Mouse (Mus musculus): Measurements from ENCODE around the gene Trpc1.

DNA sequence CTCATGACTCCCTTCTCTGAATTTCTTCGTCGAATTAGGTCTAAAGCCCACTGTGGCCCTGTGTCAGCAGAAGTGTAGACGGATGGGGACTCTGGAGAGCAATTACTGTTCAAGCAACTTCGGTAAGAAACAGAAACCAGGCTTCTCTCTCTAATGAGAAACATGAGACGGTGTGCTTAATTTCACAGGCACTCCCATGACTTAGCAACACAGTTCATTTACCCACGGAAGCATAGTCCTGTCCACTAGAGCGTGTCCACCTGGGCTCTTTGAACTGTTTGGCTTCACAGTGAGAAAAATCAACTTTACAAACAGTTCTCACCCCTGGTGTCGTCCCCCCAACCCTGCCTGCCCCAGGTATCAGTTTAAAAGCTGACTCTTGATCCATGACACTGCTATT lies 57.4 kb downstream of the Trpc1 start:
- TF ChIP-seq CTCF (IDR thresholded peaks at IDR 0.05; ENCODE audit: control insufficient read depth, insufficient read depth, insufficient read length): no peak
- TF ChIP-seq MYOG (IDR thresholded peaks at IDR 0.05; ENCODE audit: control insufficient read depth, extremely low read depth, insufficient read length): no peak
- no peak for TF ChIP-seq MAX (IDR thresholded peaks at IDR 0.05)
- no peak for TF ChIP-seq USF1 (IDR thresholded peaks at IDR 0.05; ENCODE audit: low read depth)
- no peak for TF ChIP-seq MYOD1 (IDR thresholded peaks at IDR 0.05; ENCODE audit: control insufficient read depth, insufficient read length, low read depth)
